Mouse (Mus musculus) midbrain, embryonic 11.5 days (tissue): Measurements from ENCODE around the gene Dkk2. TPM values are rescaled to one million over a fixed set of nuclear protein-coding genes. Genes with fewer than 3 reads are reported as not detected.
"Not testable (repeated sequence)": the region's sequence is repeated elsewhere in the genome, so short reads cannot be mapped to it uniquely, and the experiment has no call there.

Experiments used
- ATAC-seq: fragments of 200-750 bp; cut with Nextera tagmentation; 2 replicates; pipeline ENCODE4 v1.8.0; 2017; ENCODE audit warnings: moderate TSS enrichment, moderate library complexity; ENCODE audit not compliant: low FRiP score
- DNase-seq: peaks from one replicate; pipeline ENCODE4 v3.0.0; 2015; ENCODE audit warnings: low spot score; ENCODE audit errors: missing footprints
- H3K27ac ChIP-seq: fragments of 300-500 bp; sonication (generic); 2 replicates; pipeline ENCODE4 v1.5.1; 2014; ENCODE audit warnings: low read depth, low read length
- H3K27me3 ChIP-seq: fragments of 300-500 bp; sonication (generic); 2 replicates; pipeline ENCODE4 v1.6.1; 2014; ENCODE audit warnings: mild to moderate bottlenecking, low read length, moderate library complexity, mixed read lengths; ENCODE audit not compliant: control insufficient read depth, insufficient read depth
- H3K36me3 ChIP-seq: fragments of 300-500 bp; sonication (generic); 2 replicates; pipeline ENCODE4 v1.6.1; 2014; ENCODE audit warnings: mild to moderate bottlenecking, low read length, moderate library complexity, mixed read lengths; ENCODE audit not compliant: control insufficient read depth, insufficient read depth
- H3K4me1 ChIP-seq: fragments of 300-500 bp; sonication (generic); 2 replicates; pipeline ENCODE4 v1.6.1; 2014; ENCODE audit warnings: low read length; ENCODE audit not compliant: control insufficient read depth, insufficient read depth
- H3K4me2 ChIP-seq: fragments of 300-500 bp; sonication (generic); 2 replicates; pipeline ENCODE4 v1.6.1; 2014; ENCODE audit warnings: mild to moderate bottlenecking, moderate library complexity
- H3K4me3 ChIP-seq: fragments of 300-500 bp; sonication (generic); 2 replicates; pipeline ENCODE4 v1.5.1; 2014; ENCODE audit warnings: low read depth, low read length
- H3K9ac ChIP-seq: fragments of 300-500 bp; sonication (generic); 2 replicates; pipeline ENCODE4 v1.6.1; 2014; ENCODE audit warnings: low read length
- H3K9me3 ChIP-seq: fragments of 300-500 bp; sonication (generic); 2 replicates; pipeline ENCODE4 v1.6.1; 2016; ENCODE audit warnings: low read length; ENCODE audit not compliant: control insufficient read depth
- WGBS: fragments of 180-500 bp; shearing (Covaris S2); extraction: QIAGEN DNeasy Blood & Tissue Kit; methylation state at CpG from one replicate; pipeline ENCODE4 v1.1.7; 2014; 5-methylcytosine and 5-hydroxymethylcytosine counted together
- polyA plus RNA-seq: library from polyadenylated mRNA; unstranded; fragments of >200 nt; fragmentation: Nextera tagmentation; extraction: Ambion mirVana; gene quantifications from 2 replicates; pipeline ENCODE4 v1.2.1, GENCODE M21; 2014

Dkk2 gene
- 19.6 and 23.7 TPM in 2 replicates for polyA plus RNA-seq

- under 1% methylated on average over 33 of the region's 33 CpGs for WGBS
- H3K36me3 ChIP-seq, result no peaks in the 10 kb centered on the region
- DNase-seq (peak; percentile 96), ATAC-seq (peak; percentile 65)
- peak within 1 kb of the TSS; percentile 51 for H3K4me3 ChIP-seq
- H3K9ac ChIP-seq, result peak within 1 kb of the TSS; percentile 57
- peaks cover 17% of the 10 kb centered on the region for H3K4me1 ChIP-seq
- H3K27ac ChIP-seq, result no peak within 1 kb of the TSS
- no peaks in the 10 kb centered on the region for H3K9me3 ChIP-seq
- peak within 1 kb of the TSS; percentile 64 for H3K4me2 ChIP-seq
- H3K27me3 ChIP-seq, result peaks cover 17% of the 10 kb centered on the region
Observed at GRCm38 (mm10) chr3:132085112-132085822, at the start of gene Dkk2. Gene Dkk2, plus strand, starts transcription at chr3:132085292.

- Histone ChIP-seq H3K9ac (no peak overlapping the region), H3K27ac (no peak overlapping the region), H3K9me3 (no peaks in the 10 kb centered on the region), H3K36me3 (no peaks in the 10 kb centered on the region), H3K4me1 (no peaks in the 10 kb centered on the region), H3K4me3 (no peak overlapping the region), H3K4me2 (no peak overlapping the region), H3K27me3 (no peaks in the 10 kb centered on the region)
- ATAC-seq, result no peak
- no peak for DNase-seq
- WGBS, result 85% methylated on average over 2 of the region's 2 CpGs
Observed at GRCm38 (mm10) chr3:132036704-132037103, 48.4 kb upstream of the Dkk2 start.

- no peak overlapping the region for H3K9ac ChIP-seq
- no peak for DNase-seq
- 64% methylated on average over 10 of the region's 10 CpGs for WGBS
- no peaks in the 10 kb centered on the region for H3K27me3 ChIP-seq
- ATAC-seq, result no peak
- H3K4me2 ChIP-seq, result no peak overlapping the region
- no peak overlapping the region for H3K4me3 ChIP-seq
- no peaks in the 10 kb centered on the region for H3K36me3 ChIP-seq
- no peaks in the 10 kb centered on the region for H3K9me3 ChIP-seq
- H3K27ac ChIP-seq, result no peak overlapping the region
- no peaks in the 10 kb centered on the region for H3K4me1 ChIP-seq
Observed at GRCm38 (mm10) chr3:132037670-132038069, 47.4 kb upstream of the Dkk2 start.

GRCm38 (mm10) chr3:132040066-132040465 is 45.0 kb upstream of the Dkk2 start:
- Histone ChIP-seq H3K9me3 (no peaks in the 10 kb centered on the region), H3K4me2 (no peak overlapping the region), H3K27ac (no peak overlapping the region), H3K27me3 (no peaks in the 10 kb centered on the region), H3K36me3 (no peaks in the 10 kb centered on the region), H3K4me3 (no peak overlapping the region), H3K9ac (no peak overlapping the region), H3K4me1 (no peaks in the 10 kb centered on the region)
- 72% methylated on average over 3 of the region's 3 CpGs for WGBS
- ATAC-seq (no peak), DNase-seq (no peak)

- no peaks in the 10 kb centered on the region for H3K9me3 ChIP-seq
- ATAC-seq (no peak), DNase-seq (no peak)
- no peaks in the 10 kb centered on the region for H3K27me3 ChIP-seq
- no peak overlapping the region for H3K4me3 ChIP-seq
- H3K27ac ChIP-seq, result no peak overlapping the region
- H3K4me1 ChIP-seq, result no peaks in the 10 kb centered on the region
- no peak overlapping the region for H3K9ac ChIP-seq
- H3K4me2 ChIP-seq, result no peak overlapping the region
- H3K36me3 ChIP-seq, result no peaks in the 10 kb centered on the region
- 90% methylated on average over 8 of the region's 8 CpGs for WGBS
Observed at GRCm38 (mm10) chr3:132050884-132051457, 34.1 kb upstream of the Dkk2 start.

GRCm38 (mm10) chr3:132062816-132063215 is 22.3 kb upstream of the Dkk2 start:
- not testable (repeated sequence) for H3K4me1 ChIP-seq, H3K4me2 ChIP-seq, H3K36me3 ChIP-seq, H3K4me3 ChIP-seq, DNase-seq, H3K9ac ChIP-seq, H3K9me3 ChIP-seq, H3K27ac ChIP-seq, H3K27me3 ChIP-seq, ATAC-seq
- 80% methylated on average over 1 of the region's 1 CpGs for WGBS

GRCm38 (mm10) chr3:132063374-132063773 is 21.7 kb upstream of the Dkk2 start:
- 94% methylated on average over 3 of the region's 3 CpGs for WGBS
- H3K27me3 ChIP-seq, result no peaks in the 10 kb centered on the region
- no peaks in the 10 kb centered on the region for H3K4me1 ChIP-seq
- no peak for DNase-seq
- H3K4me3 ChIP-seq, result no peak overlapping the region
- no peak overlapping the region for H3K4me2 ChIP-seq
- ATAC-seq, result no peak
- no peaks in the 10 kb centered on the region for H3K9me3 ChIP-seq
- H3K9ac ChIP-seq, result no peak overlapping the region
- H3K27ac ChIP-seq, result no peak overlapping the region
- H3K36me3 ChIP-seq, result no peaks in the 10 kb centered on the region

- Histone ChIP-seq H3K27me3 (no peaks in the 10 kb centered on the region), H3K27ac (no peak overlapping the region), H3K4me1 (no peaks in the 10 kb centered on the region), H3K9ac (no peak overlapping the region), H3K36me3 (no peaks in the 10 kb centered on the region), H3K4me3 (no peak overlapping the region), H3K9me3 (no peaks in the 10 kb centered on the region), H3K4me2 (no peak overlapping the region)
- 84% methylated on average over 4 of the region's 4 CpGs for WGBS
- ATAC-seq, result no peak
- no peak for DNase-seq
Observed at GRCm38 (mm10) chr3:132063966-132064365, 21.1 kb upstream of the Dkk2 start.

GRCm38 (mm10) chr3:132064920-132065319 is 20.2 kb upstream of the Dkk2 start:
- no peak overlapping the region for H3K4me2 ChIP-seq
- no peaks in the 10 kb centered on the region for H3K36me3 ChIP-seq
- no peak for DNase-seq
- no peak overlapping the region for H3K27ac ChIP-seq
- no peaks in the 10 kb centered on the region for H3K4me1 ChIP-seq
- 78% methylated on average over 1 of the region's 1 CpGs for WGBS
- H3K9me3 ChIP-seq, result no peaks in the 10 kb centered on the region
- H3K4me3 ChIP-seq, result no peak overlapping the region
- ATAC-seq, result no peak
- no peaks in the 10 kb centered on the region for H3K27me3 ChIP-seq
- H3K9ac ChIP-seq, result no peak overlapping the region
